Mouse (Mus musculus): ENCODE results near the gene Prlr. TPM values are rescaled to one million over a fixed set of nuclear protein-coding genes. Genes with fewer than 3 reads are reported as not detected.

Prlr gene
- polyA plus RNA-seq, 1 experiment from 2014 or later = 13.1 TPM

DNA sequence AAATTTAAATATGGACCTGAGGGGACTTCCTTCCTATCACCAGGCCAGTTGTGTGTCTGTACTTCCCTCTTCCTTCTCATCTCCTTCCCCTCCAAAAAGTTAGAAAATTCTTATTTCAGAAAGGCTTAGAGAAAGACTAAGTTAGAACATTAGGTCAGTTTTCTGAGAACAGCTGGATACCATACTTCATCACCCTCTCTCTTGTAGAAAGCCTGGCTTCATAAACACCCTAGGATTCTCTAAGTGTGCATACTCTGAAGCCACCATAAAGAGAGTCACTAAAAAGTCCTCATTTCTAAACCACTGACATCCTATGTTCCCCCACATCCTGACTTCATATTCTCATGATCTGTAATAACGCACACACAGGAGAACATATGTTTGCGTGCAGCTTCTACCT, 85.2 kb downstream of the Prlr start:
- Histone ChIP-seq H3K27me3 (ENCODE audit: insufficient read depth, low read length) (no peaks in the 10 kb centered on the region), H3K4me1 (ENCODE audit: insufficient read depth) (peaks cover 6% of the 10 kb centered on the region), H3K27ac (ENCODE audit: low read depth) (0 out of 2 replicates have a peak overlapping the region, but pooled peaks have one; percentile 11), H3K4me3 (ENCODE audit: low read depth, low read length) (no peak overlapping the region), H3K9me3 (ENCODE audit: low read length) (no peaks in the 10 kb centered on the region), H3K36me3 (replicated peaks; ENCODE audit: insufficient read depth, low read length) (0 out of 2 replicates have a peak, but pooled peaks cover 2% of the 10 kb centered on the region), H3K9ac (replicated peaks) (no peak overlapping the region), H3K4me2 (ENCODE audit: low read depth, low read length) (no peak overlapping the region)
- DNase-seq (no peak), ATAC-seq (no peak)
- TF ChIP-seq CTCF (IDR thresholded peaks at IDR 0.05; ENCODE audit: low read depth) (no peak), EP300 (IDR thresholded peaks at IDR 0.05; ENCODE audit: low read depth) (no peak)
- 79% methylated on average over 2 of the region's 2 CpGs for WGBS (ENCODE audit: insufficient replicate concordance)

DNA sequence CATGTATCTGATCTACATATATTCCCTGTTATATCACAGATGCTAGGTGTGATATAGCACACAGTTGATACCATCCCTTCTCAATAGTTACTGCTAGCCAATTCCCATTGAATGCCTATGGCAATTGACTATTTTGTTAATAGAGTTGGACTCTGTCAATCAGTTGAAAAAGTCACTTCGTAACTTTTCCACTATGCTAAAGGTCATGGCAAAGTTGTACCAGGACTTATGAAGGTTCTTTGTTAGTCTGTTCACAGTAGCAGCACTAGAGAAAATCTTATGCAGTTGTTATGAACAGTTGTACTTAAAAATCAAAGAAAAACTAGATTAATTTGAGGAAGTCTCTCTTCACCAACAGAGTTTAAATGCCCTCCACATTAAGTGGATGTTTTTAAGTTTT, 85.6 kb downstream of the Prlr start:
- 67% methylated on average over 1 of the region's 1 CpGs for WGBS (ENCODE audit: insufficient replicate concordance)
- H3K4me1 ChIP-seq (ENCODE audit: insufficient read depth) = peaks cover 6% of the 10 kb centered on the region
- H3K27ac ChIP-seq (ENCODE audit: low read depth) = 0 out of 2 replicates have a peak overlapping the region, but pooled peaks have one; percentile 11
- H3K4me3 ChIP-seq (ENCODE audit: low read depth, low read length) = no peak overlapping the region
- H3K36me3 ChIP-seq (replicated peaks; ENCODE audit: insufficient read depth, low read length) = 0 out of 2 replicates have a peak, but pooled peaks cover 2% of the 10 kb centered on the region
- H3K4me2 ChIP-seq (ENCODE audit: low read depth, low read length) = no peak overlapping the region
- H3K9ac ChIP-seq (replicated peaks) = no peak overlapping the region
- H3K9me3 ChIP-seq (ENCODE audit: low read length) = no peaks in the 10 kb centered on the region
- peak; percentile 44; the same call in 1 of the 2 replicates for ATAC-seq
- H3K27me3 ChIP-seq (ENCODE audit: insufficient read depth, low read length) = no peaks in the 10 kb centered on the region
- TF ChIP-seq CTCF (IDR thresholded peaks at IDR 0.05; ENCODE audit: low read depth) (no peak), EP300 (IDR thresholded peaks at IDR 0.05; ENCODE audit: low read depth) (no peak)
- DNase-seq = no peak

DNA sequence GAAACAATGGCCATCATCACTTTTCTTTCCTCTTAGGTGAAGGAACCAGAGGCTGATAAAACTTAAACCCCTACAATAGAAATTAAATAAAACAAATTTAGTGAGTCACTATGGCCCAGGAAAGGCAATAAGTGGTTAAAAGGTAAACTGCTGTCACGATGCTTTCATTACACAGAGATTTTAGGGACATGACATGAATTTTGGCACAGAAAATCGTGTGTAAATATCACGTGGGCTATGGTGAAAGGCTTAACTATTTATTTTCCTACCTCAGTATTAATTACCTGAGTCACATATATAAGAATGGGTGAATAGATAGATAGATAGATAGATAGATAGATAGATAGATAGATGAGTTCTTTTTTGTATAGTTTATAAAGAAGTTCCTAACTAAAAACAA, 86.4 kb downstream of the Prlr start:
- no peaks in the 10 kb centered on the region for H3K27me3 ChIP-seq (ENCODE audit: insufficient read depth, low read length)
- H3K4me2 ChIP-seq (ENCODE audit: low read depth, low read length) = no peak overlapping the region
- H3K27ac ChIP-seq (ENCODE audit: low read depth) = peak overlapping the region; percentile 48; the same call in 1 of the 2 replicates
- peak; percentile 67 for ATAC-seq
- no peak overlapping the region for H3K9ac ChIP-seq (replicated peaks)
- H3K4me3 ChIP-seq (ENCODE audit: low read depth, low read length) = no peak overlapping the region
- peaks cover 6% of the 10 kb centered on the region for H3K4me1 ChIP-seq (ENCODE audit: insufficient read depth)
- H3K9me3 ChIP-seq (ENCODE audit: low read length) = no peaks in the 10 kb centered on the region
- H3K36me3 ChIP-seq (replicated peaks; ENCODE audit: insufficient read depth, low read length) = no peaks in the 10 kb centered on the region
- no peak for DNase-seq
- WGBS (ENCODE audit: insufficient replicate concordance) = 58% methylated on average over 3 of the region's 3 CpGs
- no peak for TF ChIP-seq CTCF (IDR thresholded peaks at IDR 0.05; ENCODE audit: low read depth)
- TF ChIP-seq EP300 (IDR thresholded peaks at IDR 0.05; ENCODE audit: low read depth) = no peak

DNA sequence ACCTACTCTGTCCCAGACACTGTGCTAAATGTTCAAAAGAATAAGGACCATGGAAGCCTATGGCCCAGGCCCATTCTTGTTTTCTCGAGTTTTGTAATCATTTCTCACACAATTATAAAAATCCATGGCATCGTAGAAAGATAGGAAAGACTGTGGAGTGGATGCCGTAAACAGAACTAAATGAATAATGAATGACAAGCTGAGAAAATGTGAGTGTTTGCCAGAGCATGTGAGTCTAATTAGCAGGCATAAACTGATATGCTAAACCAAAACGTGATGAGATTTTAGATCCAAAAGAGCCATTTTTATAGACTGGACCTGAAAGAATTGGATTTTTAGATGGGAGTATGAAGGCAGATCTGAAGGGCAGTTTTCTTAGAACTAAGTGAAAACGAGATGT, 87.8 kb downstream of the Prlr start:
- WGBS (ENCODE audit: insufficient replicate concordance) = 77% methylated on average over 5 of the region's 5 CpGs

DNA sequence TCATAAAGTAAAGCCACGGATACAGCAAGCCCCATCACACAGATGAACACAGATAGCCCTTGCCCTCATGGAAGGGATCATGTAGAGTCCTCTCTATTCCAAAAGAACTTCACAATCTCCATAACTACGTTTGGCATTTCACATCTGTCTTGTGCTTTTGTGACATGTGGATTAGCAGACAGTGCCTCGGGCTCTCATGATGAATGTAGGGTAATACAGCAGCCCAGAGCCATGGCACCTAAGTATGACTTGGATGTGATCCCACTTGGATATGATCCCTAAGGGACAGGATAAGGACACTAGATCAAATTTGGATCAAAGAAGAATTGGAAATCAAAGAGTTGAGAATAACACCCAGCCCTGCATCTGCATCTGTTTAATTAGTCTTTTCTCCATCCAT, 90.2 kb downstream of the Prlr start:
- Histone ChIP-seq H3K4me2 (ENCODE audit: low read depth, low read length) (no peak overlapping the region), H3K27me3 (ENCODE audit: insufficient read depth, low read length) (no peaks in the 10 kb centered on the region), H3K9ac (replicated peaks) (no peak overlapping the region), H3K9me3 (ENCODE audit: low read length) (no peaks in the 10 kb centered on the region), H3K36me3 (replicated peaks; ENCODE audit: insufficient read depth, low read length) (no peaks in the 10 kb centered on the region), H3K4me1 (ENCODE audit: insufficient read depth) (peaks cover 6% of the 10 kb centered on the region), H3K27ac (ENCODE audit: low read depth) (no peak overlapping the region), H3K4me3 (ENCODE audit: low read depth, low read length) (no peak overlapping the region)
- no peak for ATAC-seq
- no peak for TF ChIP-seq CTCF (IDR thresholded peaks at IDR 0.05; ENCODE audit: low read depth)
- no peak for TF ChIP-seq EP300 (IDR thresholded peaks at IDR 0.05; ENCODE audit: low read depth)
- 49% methylated on average over 3 of the region's 3 CpGs for WGBS (ENCODE audit: insufficient replicate concordance)
- no peak for DNase-seq

More for the DNA sequence above, 87.8 kb downstream of the Prlr start:
- Histone ChIP-seq H3K9ac (replicated peaks) (no peak overlapping the region), H3K4me3 (ENCODE audit: low read depth, low read length) (no peak overlapping the region), H3K9me3 (ENCODE audit: low read length) (no peaks in the 10 kb centered on the region), H3K27me3 (ENCODE audit: insufficient read depth, low read length) (no peaks in the 10 kb centered on the region), H3K4me1 (ENCODE audit: insufficient read depth) (peaks cover 6% of the 10 kb centered on the region), H3K27ac (ENCODE audit: low read depth) (no peak overlapping the region), H3K4me2 (ENCODE audit: low read depth, low read length) (no peak overlapping the region), H3K36me3 (replicated peaks; ENCODE audit: insufficient read depth, low read length) (no peaks in the 10 kb centered on the region)
- TF ChIP-seq CTCF (IDR thresholded peaks at IDR 0.05; ENCODE audit: low read depth) = no peak
- TF ChIP-seq EP300 (IDR thresholded peaks at IDR 0.05; ENCODE audit: low read depth) = no peak
- ATAC-seq = no peak
- DNase-seq = no peak

DNA sequence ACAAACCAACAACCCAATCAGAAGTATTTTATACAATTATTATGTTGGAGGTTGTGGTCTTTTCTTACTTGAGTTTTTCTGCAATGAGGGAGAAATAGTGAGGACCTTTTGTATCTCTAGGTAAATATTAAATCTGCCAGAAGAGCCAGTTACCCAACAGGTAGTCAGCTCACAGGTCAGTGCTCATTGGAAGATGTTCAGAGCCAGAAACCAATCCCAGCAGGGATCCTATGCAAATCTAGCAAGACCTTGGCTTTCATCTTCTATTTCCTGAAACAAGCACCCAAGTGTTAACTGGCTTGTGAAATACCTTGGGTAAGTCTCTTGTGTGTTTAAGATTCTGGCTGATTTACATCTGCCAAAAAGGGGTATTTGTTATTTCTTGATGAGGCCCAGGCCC, 99.3 kb downstream of the Prlr start:
- H3K4me2 ChIP-seq (ENCODE audit: low read depth, low read length) = no peak overlapping the region
- TF ChIP-seq CTCF (IDR thresholded peaks at IDR 0.05; ENCODE audit: low read depth) (no peak), EP300 (IDR thresholded peaks at IDR 0.05; ENCODE audit: low read depth) (no peak)
- H3K9me3 ChIP-seq (ENCODE audit: low read length) = no peaks in the 10 kb centered on the region
- no peaks in the 10 kb centered on the region for H3K27me3 ChIP-seq (ENCODE audit: insufficient read depth, low read length)
- H3K9ac ChIP-seq (replicated peaks) = no peak overlapping the region
- H3K4me1 ChIP-seq (ENCODE audit: insufficient read depth) = no peaks in the 10 kb centered on the region
- no peak overlapping the region for H3K4me3 ChIP-seq (ENCODE audit: low read depth, low read length)
- DNase-seq (no peak), ATAC-seq (no peak)
- no peak overlapping the region for H3K27ac ChIP-seq (ENCODE audit: low read depth)
- H3K36me3 ChIP-seq (replicated peaks; ENCODE audit: insufficient read depth, low read length) = no peaks in the 10 kb centered on the region

DNA sequence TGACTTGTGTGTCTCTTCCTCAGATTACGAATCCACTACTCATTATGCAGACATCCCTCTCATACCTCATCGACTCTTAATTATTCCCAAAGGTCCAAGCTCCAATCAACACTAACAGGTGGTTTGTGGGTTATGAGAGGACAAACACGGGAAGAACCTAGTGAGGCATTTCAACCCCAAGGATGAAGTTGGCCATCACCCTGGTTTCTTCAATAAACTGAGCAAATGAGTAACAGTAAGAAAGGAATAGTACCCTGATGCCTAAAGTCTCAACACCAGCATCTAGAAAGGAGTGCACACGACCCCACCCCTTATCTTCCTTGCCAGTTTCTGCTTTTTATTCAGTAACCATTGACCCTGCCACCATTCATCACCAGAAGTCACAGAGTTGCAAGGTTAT, 100.4 kb downstream of the Prlr start:
- H3K4me2 ChIP-seq (ENCODE audit: low read depth, low read length) = no peak overlapping the region
- no peak overlapping the region for H3K27ac ChIP-seq (ENCODE audit: low read depth)
- DNase-seq (no peak), ATAC-seq (no peak)
- 72% methylated on average over 4 of the region's 4 CpGs for WGBS (ENCODE audit: insufficient replicate concordance)
- H3K36me3 ChIP-seq (replicated peaks; ENCODE audit: insufficient read depth, low read length) = no peaks in the 10 kb centered on the region
- H3K9ac ChIP-seq (replicated peaks) = no peak overlapping the region
- H3K27me3 ChIP-seq (ENCODE audit: insufficient read depth, low read length) = no peaks in the 10 kb centered on the region
- TF ChIP-seq EP300 (IDR thresholded peaks at IDR 0.05; ENCODE audit: low read depth) (no peak), CTCF (IDR thresholded peaks at IDR 0.05; ENCODE audit: low read depth) (no peak)
- H3K9me3 ChIP-seq (ENCODE audit: low read length) = no peaks in the 10 kb centered on the region
- H3K4me1 ChIP-seq (ENCODE audit: insufficient read depth) = no peaks in the 10 kb centered on the region
- H3K4me3 ChIP-seq (ENCODE audit: low read depth, low read length) = no peak overlapping the region

Measured in liver, postnatal 0 days (tissue).